Mouse (Mus musculus) forebrain, embryonic 12.5 days (tissue): ENCODE measurements at regions not wholly inside any gene's neighbourhood (a gene's known extent, or its start where the extent isn't known, plus 50 kb on each side); places are given as distances from the start of the nearest gene placed in this dataset.
A peak's percentile ranks its signal among the peaks of the same experiment; 100 is the strongest.

ENCODE experiments used
- ATAC-seq: fragments of 200-750 bp; cut with Nextera tagmentation; 2 replicates; pipeline ENCODE4 v1.8.0; 2017; ENCODE audit warnings: moderate TSS enrichment; ENCODE audit not compliant: low FRiP score
- H3K27ac ChIP-seq: fragments of 300-500 bp; sonication (generic); 2 replicates; pipeline ENCODE4 v1.5.1; 2016; ENCODE audit warnings: mild to moderate bottlenecking
- H3K27me3 ChIP-seq: fragments of 300-500 bp; sonication (generic); 2 replicates; pipeline ENCODE4 v1.6.1; 2016; ENCODE audit warnings: mild to moderate bottlenecking
- H3K36me3 ChIP-seq: fragments of 300-500 bp; sonication (generic); replicated peaks from 2 replicates; pipeline ENCODE4 v1.6.1; 2016; ENCODE audit warnings: mild to moderate bottlenecking
- H3K4me1 ChIP-seq: fragments of 300-500 bp; sonication (generic); 2 replicates; pipeline ENCODE4 v1.6.1; 2016
- H3K4me2 ChIP-seq: fragments of 300-500 bp; sonication (generic); 2 replicates; pipeline ENCODE4 v1.6.1; 2016; ENCODE audit warnings: mild to moderate bottlenecking, moderate library complexity
- H3K4me3 ChIP-seq: fragments of 300-500 bp; sonication (generic); replicated peaks from 2 replicates; pipeline ENCODE4 v1.5.1; 2016; ENCODE audit warnings: mild to moderate bottlenecking
- H3K9ac ChIP-seq: fragments of 300-500 bp; sonication (generic); 2 replicates; pipeline ENCODE4 v1.6.1; 2016; ENCODE audit warnings: mild to moderate bottlenecking
- H3K9me3 ChIP-seq: fragments of 300-500 bp; sonication (generic); 2 replicates; pipeline ENCODE4 v1.6.1; 2016
- WGBS: fragments of 180-500 bp; shearing (Covaris S2); methylation state at CpG from one replicate; pipeline ENCODE4 v1.1.7; 2016; 5-methylcytosine and 5-hydroxymethylcytosine counted together

- Histone ChIP-seq H3K4me3 (no peak overlapping the region), H3K4me2 (no peak overlapping the region), H3K4me1 (peaks cover 5% of the 10 kb centered on the region; the same call in 1 of the 2 replicates), H3K27me3 (no peaks in the 10 kb centered on the region), H3K9me3 (no peaks in the 10 kb centered on the region), H3K9ac (no peak overlapping the region), H3K27ac (no peak overlapping the region), H3K36me3 (no peaks in the 10 kb centered on the region)
- 24% methylated on average over 2 of the region's 2 CpGs for WGBS
- no peak for ATAC-seq
Observed at GRCm38 (mm10) chr1:13467886-13468630, 2054.2 kb downstream of the A830018L16Rik start.

GRCm38 (mm10) chr1:13494727-13495404, 2081.0 kb downstream of the A830018L16Rik start:
- Histone ChIP-seq H3K4me3 (peak overlapping the region; percentile 14), H3K27me3 (peaks cover 10% of the 10 kb centered on the region; the same call in 1 of the 2 replicates), H3K4me1 (peaks cover 7% of the 10 kb centered on the region; the same call in 1 of the 2 replicates), H3K27ac (no peak overlapping the region), H3K36me3 (no peaks in the 10 kb centered on the region), H3K4me2 (peak overlapping the region; percentile 36), H3K9ac (no peak overlapping the region), H3K9me3 (no peaks in the 10 kb centered on the region)
- ATAC-seq: no peak
- WGBS: 13% methylated on average over 16 of the region's 16 CpGs

GRCm38 (mm10) chr1:13496386-13496785, 2082.5 kb downstream of the A830018L16Rik start:
- H3K9me3 ChIP-seq: no peaks in the 10 kb centered on the region
- no peak for ATAC-seq
- H3K36me3 ChIP-seq: no peaks in the 10 kb centered on the region
- no peak overlapping the region for H3K27ac ChIP-seq
- no peak overlapping the region for H3K4me3 ChIP-seq
- H3K4me1 ChIP-seq: peaks cover 7% of the 10 kb centered on the region; the same call in 1 of the 2 replicates
- H3K9ac ChIP-seq: no peak overlapping the region
- peaks cover 10% of the 10 kb centered on the region; the same call in 1 of the 2 replicates for H3K27me3 ChIP-seq
- no peak overlapping the region for H3K4me2 ChIP-seq
- WGBS: 28% methylated on average over 2 of the region's 2 CpGs

GRCm38 (mm10) chr1:13500456-13500855, 2086.6 kb downstream of the A830018L16Rik start:
- Histone ChIP-seq H3K9ac (no peak overlapping the region), H3K4me3 (no peak overlapping the region), H3K36me3 (no peaks in the 10 kb centered on the region), H3K27me3 (0 out of 2 replicates have a peak, but pooled peaks cover 2% of the 10 kb centered on the region), H3K27ac (no peak overlapping the region), H3K9me3 (no peaks in the 10 kb centered on the region), H3K4me1 (no peaks in the 10 kb centered on the region), H3K4me2 (no peak overlapping the region)
- 28% methylated on average over 5 of the region's 5 CpGs for WGBS
- no peak for ATAC-seq

GRCm38 (mm10) chr1:13501938-13502337, 2088.0 kb downstream of the A830018L16Rik start:
- H3K9ac ChIP-seq: no peak overlapping the region
- no peaks in the 10 kb centered on the region for H3K27me3 ChIP-seq
- no peak overlapping the region for H3K27ac ChIP-seq
- no peak overlapping the region for H3K4me2 ChIP-seq
- no peaks in the 10 kb centered on the region for H3K9me3 ChIP-seq
- H3K36me3 ChIP-seq: no peaks in the 10 kb centered on the region
- H3K4me1 ChIP-seq: no peaks in the 10 kb centered on the region
- H3K4me3 ChIP-seq: no peak overlapping the region
- no peak for ATAC-seq
- WGBS: 82% methylated on average over 4 of the region's 4 CpGs

- WGBS: 94% methylated on average over 11 of the region's 11 CpGs
- H3K4me1 ChIP-seq: no peaks in the 10 kb centered on the region
- no peaks in the 10 kb centered on the region for H3K36me3 ChIP-seq
- H3K27ac ChIP-seq: no peak overlapping the region
- no peaks in the 10 kb centered on the region for H3K27me3 ChIP-seq
- H3K9me3 ChIP-seq: 0 out of 2 replicates have a peak, but pooled peaks cover 5% of the 10 kb centered on the region
- no peak for ATAC-seq
- H3K4me2 ChIP-seq: no peak overlapping the region
- no peak overlapping the region for H3K9ac ChIP-seq
- no peak overlapping the region for H3K4me3 ChIP-seq
Observed at GRCm38 (mm10) chr1:13513761-13514160, 2099.9 kb downstream of the A830018L16Rik start.
